Mouse (Mus musculus) thymus, postnatal 14 days (tissue): ENCODE data around the gene Agpat4.
"Not testable (repeated sequence)": the region's sequence is repeated elsewhere in the genome, so short reads cannot be mapped to it uniquely, and the experiment has no call there.

Experiments used
- DNase-seq: peaks from one replicate; pipeline ENCODE4 v3.0.0; 2021

Gene Agpat4

GRCm38 (mm10) chr17:12118561-12118925 lies at the start of gene Agpat4:
Gene Agpat4 (plus strand): TSS chr17:12118704.
- DNase-seq = peak; percentile 56

GRCm38 (mm10) chr17:12076816-12077215 lies 41.7 kb upstream of the Agpat4 start:
- no peak for DNase-seq

DNA sequence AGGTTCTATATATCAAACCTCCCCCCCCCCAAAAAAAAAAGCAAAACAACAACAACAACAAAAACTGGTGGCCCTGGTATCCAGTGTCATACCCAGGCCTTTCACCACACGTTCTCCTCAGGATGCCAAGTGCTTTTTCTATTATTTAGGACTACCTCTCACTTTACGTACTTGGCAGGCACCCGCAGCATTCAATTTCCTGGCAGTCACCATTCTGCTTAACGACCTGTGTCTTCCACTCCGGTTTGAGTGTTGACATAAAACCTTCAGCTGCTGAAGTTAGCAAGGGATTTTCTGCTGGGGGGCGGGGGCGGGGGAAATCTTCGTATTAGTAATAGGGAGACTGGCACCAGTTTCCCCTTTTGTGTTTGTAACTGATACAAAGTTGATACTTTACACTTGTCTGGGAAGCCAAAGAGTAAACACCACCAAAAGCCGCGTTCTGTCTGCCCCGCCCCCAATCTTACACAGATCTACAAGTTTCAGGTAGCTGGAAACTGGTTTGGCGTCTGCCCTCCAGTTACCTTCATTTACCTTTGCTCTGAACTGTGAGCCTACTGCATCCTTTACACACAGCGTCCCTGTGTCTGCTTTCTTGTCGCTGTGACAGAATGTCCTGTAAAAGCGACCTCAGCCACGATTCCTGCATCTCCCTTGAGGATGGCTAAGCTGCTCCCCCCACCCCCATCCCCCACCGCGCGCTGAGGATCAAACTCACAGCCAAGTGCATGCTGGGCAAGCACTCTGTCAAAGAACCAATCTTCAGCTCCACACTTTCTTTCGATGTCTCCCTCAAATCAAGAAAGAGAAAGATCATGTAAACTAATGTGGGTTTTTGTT lies 37.6 kb upstream of the Agpat4 start:
- DNase-seq = no peak

- DNase-seq = no peak
These were observed 36.3 kb upstream of the Agpat4 start for GRCm38 (mm10) chr17:12082201-12082600.

DNA sequence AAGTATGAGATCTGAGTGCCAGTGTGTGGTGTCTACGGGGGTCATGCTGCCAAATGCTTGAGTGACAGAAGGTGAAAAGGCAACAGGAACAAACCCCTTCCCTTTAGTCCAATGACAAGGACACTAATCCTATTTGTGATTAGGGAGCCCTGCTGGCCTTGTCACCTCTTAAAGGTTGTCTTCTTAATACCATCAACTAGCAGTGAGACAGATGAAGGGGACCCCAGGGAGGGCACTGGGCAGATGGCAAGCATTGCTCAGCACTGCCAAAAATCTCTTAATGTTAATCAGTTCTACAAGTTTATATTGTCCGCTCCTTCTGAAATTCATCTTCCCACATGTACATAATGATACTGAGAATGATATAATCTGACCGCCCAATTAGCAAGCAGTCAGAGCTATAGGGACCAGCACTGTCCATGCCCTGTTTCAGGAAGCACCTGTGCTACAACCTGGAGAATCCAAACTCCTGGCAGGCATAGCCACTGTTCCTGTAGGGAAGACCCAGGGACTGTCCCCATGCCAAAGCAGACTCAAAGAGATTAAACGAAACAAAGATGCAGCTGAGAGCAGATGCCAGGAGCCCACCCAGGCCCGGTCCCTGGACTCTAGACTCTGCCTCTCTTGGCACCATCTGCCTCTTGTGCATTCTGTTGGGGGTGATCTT lies 28.1 kb upstream of the Agpat4 start:
- no peak for DNase-seq

GRCm38 (mm10) chr17:12092901-12093564 lies 25.5 kb upstream of the Agpat4 start:
- DNase-seq = no peak

DNA sequence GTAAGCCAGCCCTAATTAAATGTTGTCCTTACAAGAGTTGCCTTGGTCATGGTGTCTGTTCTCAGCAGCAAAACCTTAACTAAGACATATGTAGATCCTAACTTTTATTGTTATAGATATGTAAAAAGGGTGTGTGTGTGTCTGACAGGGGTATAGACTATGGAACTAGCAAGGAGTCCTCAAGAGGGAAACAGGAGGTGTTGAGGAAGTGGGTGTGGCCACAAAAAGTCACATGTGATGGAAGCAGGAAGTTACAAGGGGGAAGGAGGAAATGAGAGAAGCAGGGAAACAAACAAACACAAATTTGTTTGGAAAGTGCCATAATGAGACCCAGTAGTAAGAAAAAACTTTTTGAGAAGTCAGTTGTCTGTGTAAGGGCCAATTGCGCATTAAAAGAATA lies 24.5 kb upstream of the Agpat4 start:
- DNase-seq = no peak

GRCm38 (mm10) chr17:12094827-12095590 lies 23.5 kb upstream of the Agpat4 start:
- DNase-seq = no peak

GRCm38 (mm10) chr17:12099415-12099814 lies 19.1 kb upstream of the Agpat4 start:
- no peak for DNase-seq

GRCm38 (mm10) chr17:12102326-12102725 lies 16.2 kb upstream of the Agpat4 start:
- DNase-seq = no peak

DNA sequence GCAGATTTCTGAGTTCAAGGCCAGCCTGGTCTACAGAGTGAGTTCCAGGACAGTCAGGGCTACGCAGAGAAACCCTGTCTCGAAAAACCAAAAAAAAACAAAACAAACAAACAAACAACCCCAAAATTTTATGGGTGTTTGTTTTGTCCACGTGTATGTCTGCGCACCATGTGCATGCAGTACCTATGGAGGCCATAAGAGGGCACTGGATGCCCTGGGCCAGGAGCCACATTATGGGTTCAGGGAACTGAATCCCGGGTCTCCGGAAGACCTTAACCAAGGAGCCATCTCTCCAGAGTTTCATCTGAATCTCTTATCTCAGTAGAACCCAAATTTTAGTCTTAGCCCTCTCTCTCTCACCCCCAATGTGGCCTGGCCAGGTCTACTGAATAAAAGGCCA lies 14.7 kb upstream of the Agpat4 start:
- peak; percentile 52 for DNase-seq

GRCm38 (mm10) chr17:12104245-12104644 lies 14.3 kb upstream of the Agpat4 start:
- no peak for DNase-seq

DNA sequence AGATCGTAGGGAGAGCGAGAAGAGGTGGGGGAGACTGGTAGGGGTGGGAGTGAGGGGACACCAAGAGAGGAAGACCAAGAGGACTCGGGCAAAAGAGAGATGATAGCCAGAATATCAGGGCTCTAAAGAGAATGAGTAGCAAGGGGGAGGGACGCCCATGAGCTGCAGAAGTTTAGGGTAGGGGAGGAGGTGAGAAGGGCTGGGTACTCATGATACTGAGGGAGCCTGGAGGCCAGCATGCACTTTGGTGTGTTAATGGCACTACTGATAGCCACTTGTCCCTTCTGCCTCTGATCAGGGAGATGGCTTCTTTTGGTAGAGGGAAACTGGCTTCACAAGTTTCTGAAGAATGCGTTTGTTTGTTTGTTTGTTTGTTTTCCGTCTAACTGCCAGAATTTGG lies 13.8 kb upstream of the Agpat4 start:
- no peak for DNase-seq

DNA sequence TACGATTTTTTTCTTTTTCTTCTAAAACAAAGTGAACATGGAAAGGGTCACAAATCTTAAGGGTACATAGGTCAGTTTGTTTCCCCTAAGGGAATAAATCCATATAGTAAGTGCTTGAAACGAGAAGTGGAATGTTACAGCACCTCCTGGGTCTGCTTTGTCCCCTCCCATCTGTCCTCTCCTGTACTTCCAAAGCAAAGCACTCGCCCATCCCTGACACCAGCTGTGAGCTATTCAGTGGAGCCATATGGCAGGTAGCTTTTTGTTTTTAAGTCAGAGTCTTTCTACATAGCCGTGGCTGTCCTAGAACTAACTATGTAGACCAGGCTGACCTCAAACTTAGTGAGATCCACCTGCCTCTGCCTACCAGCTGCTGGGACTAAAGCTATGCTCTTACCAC lies 12.2 kb upstream of the Agpat4 start:
- no peak for DNase-seq

DNA sequence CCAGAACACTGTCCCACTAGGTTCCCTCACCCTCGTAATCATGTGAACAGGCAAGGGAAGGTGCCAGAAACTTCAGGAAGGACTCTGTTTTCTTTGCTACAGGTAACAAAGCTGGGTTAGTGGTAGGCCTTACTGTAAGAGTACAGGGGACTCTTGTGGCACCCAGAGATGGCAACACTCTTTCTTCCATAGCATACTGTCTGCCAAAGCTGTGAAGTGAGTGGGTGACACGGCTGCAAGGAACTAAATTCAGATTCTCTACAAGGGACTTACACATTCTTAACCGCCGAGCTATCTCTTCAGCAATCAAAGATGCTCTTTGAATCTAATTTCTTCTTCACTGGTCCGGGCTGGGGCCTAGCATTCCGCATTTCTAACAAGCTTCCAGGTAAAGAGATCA lies 4.9 kb upstream of the Agpat4 start:
- DNase-seq = no peak

GRCm38 (mm10) chr17:12115086-12115485 lies 3.4 kb upstream of the Agpat4 start:
- no peak for DNase-seq

DNA sequence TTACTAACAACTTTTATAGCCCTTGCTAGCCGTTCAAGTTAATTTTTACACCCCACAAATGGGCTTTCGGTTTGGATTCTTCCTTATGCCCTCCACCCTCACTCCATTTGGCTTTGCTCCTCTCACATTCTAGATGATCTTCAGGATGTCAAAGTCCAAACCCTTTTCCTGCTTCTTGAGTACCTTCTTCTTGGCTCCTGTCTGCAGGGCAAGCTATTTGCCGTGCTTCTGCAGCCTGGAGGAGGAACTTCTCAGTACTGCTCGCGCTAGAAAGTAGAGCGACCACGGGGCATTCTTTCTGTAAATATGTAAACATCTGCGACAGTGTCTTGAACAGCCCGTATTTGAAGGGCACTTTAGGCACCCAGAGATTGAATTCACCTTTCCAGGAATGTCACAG lies 373 bp upstream of the Agpat4 start:
- peak; percentile 33 for DNase-seq

- DNase-seq = peak; percentile 86
These were observed 580 bp downstream of the Agpat4 start for GRCm38 (mm10) chr17:12118926-12119641.

DNA sequence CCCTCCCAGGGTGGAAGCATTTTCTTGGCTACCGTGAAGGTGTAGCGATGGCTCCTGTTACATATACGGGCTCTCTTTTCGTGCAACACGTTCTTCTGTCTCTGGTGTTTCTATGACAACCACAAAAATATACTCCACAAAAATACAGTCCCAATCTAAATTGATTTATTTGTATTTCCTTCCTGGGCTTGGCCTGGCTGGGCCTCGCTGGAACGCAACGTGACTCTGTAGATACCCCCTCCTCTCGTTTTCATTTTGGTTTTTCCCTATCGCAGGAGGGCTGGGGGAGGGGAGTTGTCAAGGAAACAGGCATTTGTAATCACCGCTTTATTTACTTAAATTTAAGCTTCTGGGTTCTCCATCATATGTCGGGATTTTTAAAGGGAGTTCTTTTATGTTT lies 1.2 kb downstream of the Agpat4 start:
- peak; percentile 55 for DNase-seq

GRCm38 (mm10) chr17:12120268-12120667 lies 1.8 kb downstream of the Agpat4 start:
- no peak for DNase-seq

DNA sequence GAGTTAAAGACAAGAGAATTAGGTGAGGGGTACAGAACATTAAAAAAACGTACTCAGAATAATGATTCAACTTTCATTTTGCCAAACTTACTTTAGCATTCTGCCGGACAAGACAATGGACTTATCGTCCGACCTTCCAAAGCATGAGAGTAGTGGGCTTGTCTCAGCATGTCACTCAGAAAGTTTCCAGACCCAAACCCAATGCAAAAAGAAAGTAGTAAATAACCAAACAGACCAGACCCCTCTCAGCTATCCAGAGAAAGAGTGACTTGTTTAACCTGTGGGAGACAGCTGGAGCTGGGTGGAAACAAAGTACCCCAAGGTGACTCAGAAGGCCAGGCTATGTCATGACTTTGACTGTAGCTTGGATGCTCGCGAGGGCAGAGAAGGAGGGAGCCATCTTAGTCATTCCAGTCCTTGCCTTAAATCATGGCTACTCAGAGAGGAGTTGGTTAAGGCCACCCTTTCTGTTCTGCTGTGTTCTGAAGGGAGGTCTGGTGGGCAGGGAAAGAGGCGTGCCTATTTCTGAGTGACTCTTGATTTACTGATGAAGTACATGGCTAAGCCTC lies 2.8 kb downstream of the Agpat4 start:
- DNase-seq = no peak

GRCm38 (mm10) chr17:12122262-12122661 lies 3.8 kb downstream of the Agpat4 start:
- DNase-seq = not testable (repeated sequence)
